Mouse (Mus musculus): ENCODE measurements around the gene Robo3.

The Robo3 gene

DNA sequence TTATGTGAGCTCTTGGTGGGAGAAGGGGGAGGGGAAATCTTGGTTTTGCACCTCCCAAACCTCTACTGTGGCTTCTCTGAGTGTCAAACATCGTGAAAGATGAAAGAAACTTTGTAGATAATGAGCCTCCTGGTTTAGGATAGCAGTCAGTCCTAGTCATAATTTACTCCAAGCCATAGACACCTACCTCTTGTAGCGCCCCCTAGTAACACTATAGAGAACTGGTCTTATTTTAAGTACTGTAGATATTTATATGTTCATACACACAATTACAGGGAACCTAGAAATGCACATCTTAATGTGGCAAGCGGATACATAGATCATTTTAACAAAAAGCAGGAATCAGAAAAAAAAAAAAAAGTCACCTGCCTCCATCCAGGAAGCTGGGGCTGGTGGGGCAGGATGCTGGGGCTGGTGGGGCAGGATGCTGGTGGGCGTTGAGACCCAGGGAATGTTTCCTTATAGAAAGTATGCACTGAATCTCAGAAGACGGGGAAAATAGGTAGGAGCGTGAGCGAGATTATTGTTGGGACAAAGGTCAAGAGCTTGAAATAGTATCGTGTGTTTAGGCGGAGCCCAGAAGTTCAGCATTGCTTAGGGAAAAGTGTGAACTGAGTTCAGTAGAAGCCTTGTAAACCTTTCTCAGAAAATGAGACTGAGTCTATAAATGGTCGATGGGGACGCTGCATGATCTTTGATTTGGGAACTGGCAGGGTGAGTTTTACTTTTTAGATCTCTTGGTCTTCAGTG lies 64.8 kb downstream of the Robo3 start:
- peak in 1 of 2 experiments; percentile 28 for DNase-seq

DNA sequence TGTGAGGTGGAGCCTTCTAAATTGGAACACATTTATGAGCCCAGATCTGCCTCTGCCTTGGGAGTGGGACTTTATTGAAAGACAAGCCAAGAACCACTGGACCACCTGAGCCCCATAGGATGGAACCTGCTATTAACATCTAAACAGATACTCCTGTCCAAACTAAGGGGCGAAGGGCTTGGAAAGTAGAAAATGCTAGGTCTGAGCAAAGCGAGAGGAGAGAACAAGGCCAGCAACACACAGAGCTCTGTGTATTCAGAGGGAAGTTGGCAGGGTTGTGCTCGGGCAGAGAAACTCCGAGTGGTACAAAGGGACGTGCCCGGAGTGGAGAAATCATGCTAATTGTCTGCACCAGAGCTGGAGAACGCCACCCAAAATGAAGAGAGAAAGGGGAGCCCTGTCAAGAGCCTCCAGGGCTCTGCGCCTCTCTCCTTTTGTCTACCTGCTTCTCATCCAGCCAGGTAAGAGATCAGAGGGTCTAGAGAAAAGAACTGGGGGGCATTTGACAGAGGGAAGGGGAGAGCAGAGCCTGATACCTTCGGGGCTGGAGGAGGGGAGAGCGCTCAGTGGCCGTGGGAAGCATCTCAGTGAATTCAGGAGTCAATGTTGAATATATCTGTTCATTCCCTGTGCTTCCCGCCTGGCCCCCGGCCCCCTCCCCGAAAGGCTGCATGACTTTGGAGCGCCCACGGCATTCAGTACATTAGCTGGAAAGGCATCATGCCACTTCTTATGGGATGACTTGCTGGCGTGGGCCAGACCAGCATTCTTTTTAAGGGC lies 65.6 kb downstream of the Robo3 start, which contains the start of gene Hepacam:
Hepacam (plus strand) TSS at position 51 of the 780 bp plus-strand sequence.
- DNase-seq = no peak

GRCm38 (mm10) chr9:37365706-37366105 lies 67.3 kb downstream of the Robo3 start:
- no peak for DNase-seq

Measured in kidney, postnatal 4 days (tissue).